Mouse (Mus musculus) brown adipose tissue, adult 24 weeks (tissue): ENCODE results near the gene Krt26. TPM values are rescaled to one million over a fixed set of nuclear protein-coding genes. Genes with fewer than 3 reads are reported as not detected.

Source experiments
- H3K27ac ChIP-seq: fragments of 200-500 bp; replicated peaks from 2 replicates; pipeline ENCODE4 v1.5.1; 2012; ENCODE audit warnings: low read depth, mild to moderate bottlenecking, low read length
- H3K4me1 ChIP-seq: fragments of 200-500 bp; 2 replicates; pipeline ENCODE4 v1.6.1; 2012; ENCODE audit warnings: low read length, mixed read lengths; ENCODE audit not compliant: control insufficient read depth, insufficient read depth, insufficient read length
- H3K4me3 ChIP-seq: fragments of 200-500 bp; 2 replicates; pipeline ENCODE4 v1.5.1; 2012; ENCODE audit warnings: low read depth, mild to moderate bottlenecking, low read length, moderate library complexity; ENCODE audit not compliant: insufficient read depth
- polyA plus RNA-seq: library from polyadenylated mRNA; stranded (reverse); fragments of >200 nt; gene quantifications from 2 replicates; pipeline ENCODE4 v1.2.4, GENCODE M21; 2012; ENCODE audit not compliant: missing spikeins, insufficient read depth, insufficient read length

Gene Krt26
- not detected in 2 replicates for polyA plus RNA-seq

GRCm38 (mm10) chr11:99337866-99338265 lies at the start of gene Krt26:
Gene Krt26, minus strand, starts transcription at chr11:99337966.
- H3K4me1 ChIP-seq: no peaks in the 10 kb centered on the region
- H3K27ac ChIP-seq: no peak within 1 kb of the TSS
- H3K4me3 ChIP-seq: no peak within 1 kb of the TSS

- peak overlapping the region; percentile 95 for H3K27ac ChIP-seq
- H3K4me3 ChIP-seq: peak overlapping the region; percentile 88
- no peaks in the 10 kb centered on the region for H3K4me1 ChIP-seq
Observed at GRCm38 (mm10) chr11:99385813-99386721, 48.3 kb upstream of the Krt26 start.

GRCm38 (mm10) chr11:99379568-99379967 lies 41.8 kb upstream of the Krt26 start:
- Histone ChIP-seq H3K4me1 (no peaks in the 10 kb centered on the region), H3K27ac (no peak overlapping the region)

GRCm38 (mm10) chr11:99374803-99375202 lies 37.0 kb upstream of the Krt26 start, which contains the start of gene Krt28:
Gene Krt28, minus strand, starts transcription at chr11:99374903.
- Histone ChIP-seq H3K4me3 (no peak within 1 kb of the TSS), H3K4me1 (no peaks in the 10 kb centered on the region), H3K27ac (no peak within 1 kb of the TSS)

More at GRCm38 (mm10) chr11:99379568-99379967, 41.8 kb upstream of the Krt26 start:
- H3K4me3 ChIP-seq: no peak overlapping the region

- Histone ChIP-seq H3K27ac (no peak overlapping the region), H3K4me1 (no peaks in the 10 kb centered on the region), H3K4me3 (no peak overlapping the region)
Observed at GRCm38 (mm10) chr11:99369853-99370451, 32.2 kb upstream of the Krt26 start.

GRCm38 (mm10) chr11:99369229-99369628 lies 31.5 kb upstream of the Krt26 start:
- no peak overlapping the region for H3K4me3 ChIP-seq
- no peaks in the 10 kb centered on the region for H3K4me1 ChIP-seq
- H3K27ac ChIP-seq: no peak overlapping the region

- no peak overlapping the region for H3K4me3 ChIP-seq
- no peak overlapping the region for H3K27ac ChIP-seq
- no peaks in the 10 kb centered on the region for H3K4me1 ChIP-seq
Observed at GRCm38 (mm10) chr11:99366791-99367190, 29.0 kb upstream of the Krt26 start.

GRCm38 (mm10) chr11:99364412-99364811 lies 26.6 kb upstream of the Krt26 start:
- Histone ChIP-seq H3K27ac (no peak overlapping the region), H3K4me1 (no peaks in the 10 kb centered on the region), H3K4me3 (no peak overlapping the region)

GRCm38 (mm10) chr11:99361423-99361822 lies 23.7 kb upstream of the Krt26 start:
- no peaks in the 10 kb centered on the region for H3K4me1 ChIP-seq
- H3K27ac ChIP-seq: no peak overlapping the region
- H3K4me3 ChIP-seq: no peak overlapping the region

GRCm38 (mm10) chr11:99351004-99351403 lies 13.2 kb upstream of the Krt26 start, which contains the start of gene Krt27:
Gene Krt27, minus strand, starts transcription at chr11:99351104.
- H3K4me3 ChIP-seq: no peak within 1 kb of the TSS
- no peaks in the 10 kb centered on the region for H3K4me1 ChIP-seq
- H3K27ac ChIP-seq: no peak within 1 kb of the TSS

- Histone ChIP-seq H3K27ac (no peak overlapping the region), H3K4me3 (no peak overlapping the region), H3K4me1 (no peaks in the 10 kb centered on the region)
Observed at GRCm38 (mm10) chr11:99339299-99339847, 1.6 kb upstream of the Krt26 start.

GRCm38 (mm10) chr11:99333426-99333825 lies 4.3 kb downstream of the Krt26 start:
- Histone ChIP-seq H3K27ac (no peak overlapping the region), H3K4me3 (no peak overlapping the region), H3K4me1 (no peaks in the 10 kb centered on the region)

- H3K27ac ChIP-seq: no peak overlapping the region
Observed at GRCm38 (mm10) chr11:99329655-99330054, 8.1 kb downstream of the Krt26 start.

GRCm38 (mm10) chr11:99322851-99323250 lies 14.9 kb downstream of the Krt26 start, which contains the start of gene Krt25:
Gene Krt25, minus strand, starts transcription at chr11:99322951.
- H3K27ac ChIP-seq: no peak within 1 kb of the TSS
- no peak within 1 kb of the TSS for H3K4me3 ChIP-seq
- no peaks in the 10 kb centered on the region for H3K4me1 ChIP-seq

More at GRCm38 (mm10) chr11:99329655-99330054, 8.1 kb downstream of the Krt26 start:
- Histone ChIP-seq H3K4me1 (no peaks in the 10 kb centered on the region), H3K4me3 (no peak overlapping the region)

GRCm38 (mm10) chr11:99321094-99321493 lies 16.7 kb downstream of the Krt26 start:
- no peaks in the 10 kb centered on the region for H3K4me1 ChIP-seq
- H3K4me3 ChIP-seq: no peak overlapping the region
- H3K27ac ChIP-seq: no peak overlapping the region
